In genomic region chr10:40312781-40313180, GRCm38 (mm10) we compare ENCODE assay signal across 31 mouse cellular contexts. TPM values are rescaled to one million over a fixed set of nuclear protein-coding genes. Genes with fewer than 3 reads are reported as not detected.
DNase-seq lines count a peak whose midpoint lies in the region; ATAC-seq lines count a peak whose summit lies in the region.
"Had no signal": no experiment of that assay in that cellular context is flagged by ENCODE, and none has a peak within 500 bp of the region (broad histone marks: within the 10 kb centered on the region; RNA-seq: fewer than 3 reads in every experiment).

No protein-coding gene starts in this region.

- peak; percentile 44 for DNase-seq in gastrocnemius, adult 18-20 months (ENCODE audit: low spot score)
- no peak for DNase-seq in gastrocnemius, postnatal 10 days
- no peak for DNase-seq in heart, embryonic 10.5 days (ENCODE audit: low spot score)
- DNase-seq in heart, postnatal 10 days, result no peak
- DNase-seq in heart, adult 18-20 months, result no peak
- DNase-seq in adipocyte (ENCODE audit: low spot score), result peak; percentile 57
- DNase-seq in retina, embryonic 14.5 days (ENCODE audit: low spot score), result no peak
- DNase-seq: adrenal gland, adult 8-10 months; adrenal gland, postnatal 25 days; B cell, adult 2 months; cerebellum, adult 11-12 months; cerebellum, adult 8-10 months; cerebellum, postnatal 10 days; cerebellum, postnatal 36 days; embryo, embryonic 11 days; gastrocnemius, postnatal 25 days; heart, adult 2 months; kidney, adult 11 months; kidney, adult 8-10 months had no signal

- intact Hi-C loops in heart, postnatal 10 days (cut with DNase I), result no loop called here

- no peaks in the 10 kb centered on the region for H3K9me3 ChIP-seq in heart, embryonic 10.5 days
- H3K9me3 ChIP-seq in heart, embryonic 15.5 days (replicated peaks), result no peaks in the 10 kb centered on the region
- H3K9me3 ChIP-seq: embryonic facial prominence, embryonic 10.5 days; embryonic facial prominence, embryonic 13.5 days; forebrain, embryonic 12.5 days; forebrain, embryonic 15.5 days; G1E; hindbrain, embryonic 10.5 days; hindbrain, embryonic 13.5 days; intestine, embryonic 15.5 days had no signal

- peak overlapping the region; percentile 31; the same call in 1 of the 2 replicates for H3K27ac ChIP-seq in heart, embryonic 10.5 days
- peak overlapping the region; percentile 19; the same call in 1 of the 2 replicates for H3K27ac ChIP-seq in heart, embryonic 15.5 days
- H3K27ac ChIP-seq: embryonic facial prominence, embryonic 10.5 days; embryonic facial prominence, embryonic 13.5 days; forebrain, embryonic 12.5 days; forebrain, embryonic 15.5 days; heart, adult 2 months; hindbrain, embryonic 10.5 days; hindbrain, embryonic 13.5 days; intestine, embryonic 15.5 days had no signal

- H3K27me3 ChIP-seq in heart, embryonic 10.5 days (ENCODE audit: insufficient read depth, poor library complexity, severe bottlenecking), result no peaks in the 10 kb centered on the region
- no peaks in the 10 kb centered on the region for H3K27me3 ChIP-seq in heart, embryonic 15.5 days
- H3K27me3 ChIP-seq: CH12.LX; embryonic facial prominence, embryonic 13.5 days; forebrain, embryonic 12.5 days; forebrain, embryonic 15.5 days; hindbrain, embryonic 13.5 days; intestine, embryonic 15.5 days had no signal

- H3K36me3 ChIP-seq in heart, embryonic 10.5 days, result no peaks in the 10 kb centered on the region
- H3K36me3 ChIP-seq in heart, embryonic 15.5 days, result no peaks in the 10 kb centered on the region
- H3K36me3 ChIP-seq: embryonic facial prominence, embryonic 10.5 days; embryonic facial prominence, embryonic 13.5 days; forebrain, embryonic 12.5 days; forebrain, embryonic 15.5 days; G1E; hindbrain, embryonic 10.5 days; hindbrain, embryonic 13.5 days; intestine, embryonic 15.5 days had no signal

- H3K4me2 ChIP-seq in heart, embryonic 15.5 days, result no peak overlapping the region
- H3K4me2 ChIP-seq: embryonic facial prominence, embryonic 13.5 days; forebrain, embryonic 12.5 days; forebrain, embryonic 15.5 days; hindbrain, embryonic 13.5 days; intestine, embryonic 15.5 days had no signal

- ATAC-seq in heart, embryonic 15.5 days (replicated peaks; ENCODE audit: insufficient number of reproducible peaks, insufficient read depth, low FRiP score, low read depth), result no peak
- ATAC-seq: forebrain, embryonic 15.5 days; hindbrain, embryonic 16.5 days; intestine, embryonic 15.5 days had no signal

- H3K4me3 ChIP-seq in heart, embryonic 10.5 days, result no peak overlapping the region
- no peak overlapping the region for H3K4me3 ChIP-seq in heart, embryonic 15.5 days
- H3K4me3 ChIP-seq: embryonic facial prominence, embryonic 10.5 days; embryonic facial prominence, embryonic 13.5 days; erythroblast, embryonic 14.5 days; forebrain, embryonic 12.5 days; forebrain, embryonic 15.5 days; heart, adult 2 months; hindbrain, embryonic 10.5 days; hindbrain, embryonic 13.5 days; intestine, embryonic 15.5 days had no signal

- WGBS in heart, embryonic 10.5 days, result 58% methylated on average over 4 of the region's 4 CpGs
- WGBS in heart, embryonic 15.5 days, result 52% methylated on average over 4 of the region's 4 CpGs

- H3K9ac ChIP-seq in heart, embryonic 15.5 days, result no peak overlapping the region
- H3K9ac ChIP-seq: embryonic facial prominence, embryonic 13.5 days; forebrain, embryonic 12.5 days; forebrain, embryonic 15.5 days; hindbrain, embryonic 13.5 days; intestine, embryonic 15.5 days had no signal

- peaks cover 24% of the 10 kb centered on the region; the same call in 1 of the 2 replicates for H3K4me1 ChIP-seq in heart, embryonic 10.5 days
- peaks cover 6% of the 10 kb centered on the region; the same call in 1 of the 2 replicates for H3K4me1 ChIP-seq in heart, embryonic 15.5 days (replicated peaks)
- H3K4me1 ChIP-seq: embryonic facial prominence, embryonic 13.5 days; forebrain, embryonic 12.5 days; forebrain, embryonic 15.5 days; hindbrain, embryonic 13.5 days; intestine, embryonic 15.5 days had no signal

RNA-seq across cellular contexts. Expression of gene Amd1, which starts 10.8 kb away (rescaled TPM):
- 100 to 1,000 TPM; 133 to 436 TPM for total RNA-seq in gastrocnemius, adult 18-20 months (2021)
- total RNA-seq in gastrocnemius, postnatal 10 days (2021), result 10 to 100 TPM; 16.7 to 21.3 TPM
- 55.2 and 59.1 TPM in 2 replicates for polyA plus RNA-seq in heart, embryonic 10.5 days (2016; fragmentation: Nextera tagmentation; extraction: Ambion mirVana)
- 10 to 100 TPM; 41.9 to 64.2 TPM for total RNA-seq in heart, postnatal 10 days (2021)
- 34.5 and 34.7 TPM in 2 replicates for polyA plus RNA-seq in heart, embryonic 15.5 days (2015; fragmentation: Nextera tagmentation; extraction: Ambion mirVana)
- 100 to 1,000 TPM in 1 of 2 experiments, 10 to 100 TPM in 1; 97.9 to 132 TPM for total RNA-seq in heart, adult 18-20 months (2021)

RNA-seq across cellular contexts. Expression of gene Cdk19, which starts 26.6 kb away (rescaled TPM):
- total RNA-seq in gastrocnemius, adult 18-20 months (2021), result 10 to 100 TPM in 1 of 2 experiments, 1 to 10 TPM in 1; 5.9 to 20.5 TPM
- 1 to 10 TPM; 7.2 to 8.4 TPM for total RNA-seq in gastrocnemius, postnatal 10 days (2021)
- polyA plus RNA-seq in heart, embryonic 10.5 days (2016; fragmentation: Nextera tagmentation; extraction: Ambion mirVana), result 5.2 and 6.1 TPM in 2 replicates
- total RNA-seq in heart, postnatal 10 days (2021), result 10 to 100 TPM; 15.8 to 16.2 TPM
- polyA plus RNA-seq in heart, embryonic 15.5 days (2015; fragmentation: Nextera tagmentation; extraction: Ambion mirVana), result 5.3 and 6.9 TPM in 2 replicates
- total RNA-seq in heart, adult 18-20 months (2021), result 10 to 100 TPM in 1 of 2 experiments, 1 to 10 TPM in 1; 9.1 to 13.0 TPM

RNA-seq across cellular contexts. Expression of gene Gtf3c6, which starts 54.9 kb away (rescaled TPM):
- total RNA-seq in gastrocnemius, adult 18-20 months (2021), result 10 to 100 TPM; 27.1 to 34.8 TPM
- total RNA-seq in gastrocnemius, postnatal 10 days (2021), result 10 to 100 TPM; 28.2 to 30.1 TPM
- polyA plus RNA-seq in heart, embryonic 10.5 days (2016; fragmentation: Nextera tagmentation; extraction: Ambion mirVana), result 100 and 126 TPM in 2 replicates
- 10 to 100 TPM; 30.4 to 31.5 TPM for total RNA-seq in heart, postnatal 10 days (2021)
- 59.9 and 65.9 TPM in 2 replicates for polyA plus RNA-seq in heart, embryonic 15.5 days (2015; fragmentation: Nextera tagmentation; extraction: Ambion mirVana)
- total RNA-seq in heart, adult 18-20 months (2021), result 10 to 100 TPM; 19.9 to 28.8 TPM

Comparison
In these comparisons a context has a peak if more than half of its experiments do, and no peak if none do; other contexts are left out.
1. DNase-seq: peak in gastrocnemius, adult 18-20 months (single experiment) and adipocyte (single experiment); none in gastrocnemius, postnatal 10 days (single experiment), heart, embryonic 10.5 days (single experiment), heart, postnatal 10 days (0 of 2), heart, adult 18-20 months (0 of 2) and retina, embryonic 14.5 days (single experiment).